Mouse (Mus musculus) spleen, postnatal 14 days (tissue): ENCODE measurements around the gene Vgf.

ENCODE experiments used
- DNase-seq, 2 experiments: peaks; one replicate each; pipeline ENCODE4 v3.0.0; 2021 to 2022; ENCODE audit warnings: low spot score in 2 of 2

The Vgf gene

GRCm38 (mm10) chr5:137026092-137026491, at the start of gene Vgf:
Vgf (plus strand) TSS chr5:137026392.
- DNase-seq: no peak

- no peak for DNase-seq
Measured at GRCm38 (mm10) chr5:136977769-136978168, 48.4 kb upstream of the Vgf start.

GRCm38 (mm10) chr5:136979762-136980161, 46.4 kb upstream of the Vgf start:
- no peak for DNase-seq

- no peak for DNase-seq
Measured at GRCm38 (mm10) chr5:136980974-136981373, 45.2 kb upstream of the Vgf start.

- peak in 1 of 2 experiments; percentile 46 for DNase-seq
Measured at GRCm38 (mm10) chr5:136982338-136982930, 43.8 kb upstream of the Vgf start.

GRCm38 (mm10) chr5:136984828-136985227, 41.4 kb upstream of the Vgf start:
- DNase-seq: no peak

GRCm38 (mm10) chr5:136986695-136987137, 39.5 kb upstream of the Vgf start, which contains the start of gene Plod3:
Plod3 (plus strand) TSS chr5:136987019.
- peak; percentile 89 to 93 for DNase-seq

- peak; percentile 45 to 48 for DNase-seq
Measured at GRCm38 (mm10) chr5:136987138-136987933, 38.9 kb upstream of the Vgf start.

GRCm38 (mm10) chr5:136987934-136988271, 38.3 kb upstream of the Vgf start, which contains the start of gene Znhit1:
Znhit1 (minus strand) TSS chr5:136988021.
- no peak for DNase-seq

GRCm38 (mm10) chr5:136988420-136988819, 37.8 kb upstream of the Vgf start:
- DNase-seq: no peak

- DNase-seq: no peak
Measured at GRCm38 (mm10) chr5:136989801-136990200, 36.4 kb upstream of the Vgf start.

- DNase-seq: no peak
Measured at GRCm38 (mm10) chr5:136999449-136999848, 26.7 kb upstream of the Vgf start.

GRCm38 (mm10) chr5:137000612-137001011, 25.6 kb upstream of the Vgf start:
- DNase-seq: no peak

GRCm38 (mm10) chr5:137007276-137007675, 18.9 kb upstream of the Vgf start:
- DNase-seq: no peak

- DNase-seq: peak in 1 of 2 experiments; percentile 39
Measured at GRCm38 (mm10) chr5:137009988-137010387, 16.2 kb upstream of the Vgf start.

- DNase-seq: no peak
Measured at GRCm38 (mm10) chr5:137012401-137012950, 13.7 kb upstream of the Vgf start.

- DNase-seq: no peak
Measured at GRCm38 (mm10) chr5:137015913-137016312, 10.3 kb upstream of the Vgf start.

GRCm38 (mm10) chr5:137024318-137024717, 1.9 kb upstream of the Vgf start:
- DNase-seq: no peak

- DNase-seq: peak; percentile 58 to 76
Measured at GRCm38 (mm10) chr5:137025132-137025531, 1.1 kb upstream of the Vgf start.

- DNase-seq: no peak
Measured at GRCm38 (mm10) chr5:137028561-137029272, 2.5 kb downstream of the Vgf start.

- no peak for DNase-seq
Measured at GRCm38 (mm10) chr5:137029273-137029585, 3.0 kb downstream of the Vgf start.
